Mouse (Mus musculus) spleen, adult 12 weeks (tissue): ENCODE data around the gene Trim63.
A peak's percentile ranks its signal among the peaks of the same experiment; 100 is the strongest.
"Not testable (repeated sequence)": the region's sequence is repeated elsewhere in the genome, so short reads cannot be mapped to it uniquely, and the experiment has no call there.

Experiments used
- DNase-seq: peaks from one replicate; pipeline ENCODE4 v3.0.0; 2022; ENCODE audit warnings: low spot score

Gene Trim63

DNA sequence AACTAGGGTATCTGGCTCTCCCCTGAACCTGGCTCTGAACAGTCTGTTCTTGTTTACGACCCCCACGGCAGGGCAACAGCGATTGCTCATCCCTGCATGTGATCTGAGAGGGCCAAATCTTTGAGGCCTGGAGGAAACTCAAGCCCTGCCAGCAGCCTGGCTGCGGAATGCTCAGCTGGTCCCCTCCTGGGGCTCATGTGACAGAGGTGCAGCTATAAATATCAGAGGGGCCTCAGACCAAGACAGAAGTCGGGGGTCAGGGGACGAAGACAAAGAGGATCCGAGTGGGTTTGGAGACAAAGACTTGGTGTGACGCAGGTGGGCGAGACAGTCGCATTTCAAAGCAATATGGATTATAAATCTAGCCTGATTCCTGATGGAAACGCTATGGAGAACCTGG is at the start of gene Trim63:
Trim63 (plus strand) TSS at position 245 of the 400 bp plus-strand sequence.
- DNase-seq, result no peak

DNA sequence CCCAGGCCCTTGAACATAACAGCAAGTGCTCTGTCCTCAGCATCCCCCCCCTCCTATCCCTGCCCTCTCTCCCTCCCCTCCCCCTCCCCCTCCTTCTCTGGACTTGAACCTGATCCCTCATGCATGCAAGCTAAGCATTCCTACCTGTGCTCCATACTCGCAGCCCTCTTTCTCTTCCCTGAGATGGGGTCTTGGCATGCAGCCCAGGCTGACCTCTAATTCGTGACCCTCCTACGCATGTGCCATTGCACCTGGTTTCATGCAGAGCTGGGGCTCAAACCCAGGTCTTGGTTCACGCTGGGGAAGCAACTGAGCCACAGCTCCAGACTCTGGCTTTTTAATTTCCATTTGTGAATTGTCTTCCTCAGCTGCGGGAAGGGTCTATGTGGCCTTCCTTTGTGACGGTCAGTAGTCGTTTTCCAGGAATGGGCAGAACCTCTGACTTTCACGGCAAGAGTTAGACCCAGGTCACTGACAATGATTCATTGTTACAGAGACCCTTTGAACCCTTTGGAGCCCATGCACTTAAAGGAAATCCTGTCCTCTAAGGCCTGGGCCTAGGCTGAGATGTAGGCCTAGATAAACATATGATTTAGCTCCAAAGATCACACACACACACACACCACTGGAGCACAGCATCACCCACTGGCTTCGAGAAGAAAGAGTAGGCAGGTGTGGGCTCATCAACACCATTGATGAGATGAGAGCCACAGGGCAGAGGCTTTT is 48.9 kb upstream of the Trim63 start:
- DNase-seq, result no peak

- no peak for DNase-seq
Measured at GRCm38 (mm10) chr4:134268102-134268655, 46.7 kb upstream of the Trim63 start.

DNA sequence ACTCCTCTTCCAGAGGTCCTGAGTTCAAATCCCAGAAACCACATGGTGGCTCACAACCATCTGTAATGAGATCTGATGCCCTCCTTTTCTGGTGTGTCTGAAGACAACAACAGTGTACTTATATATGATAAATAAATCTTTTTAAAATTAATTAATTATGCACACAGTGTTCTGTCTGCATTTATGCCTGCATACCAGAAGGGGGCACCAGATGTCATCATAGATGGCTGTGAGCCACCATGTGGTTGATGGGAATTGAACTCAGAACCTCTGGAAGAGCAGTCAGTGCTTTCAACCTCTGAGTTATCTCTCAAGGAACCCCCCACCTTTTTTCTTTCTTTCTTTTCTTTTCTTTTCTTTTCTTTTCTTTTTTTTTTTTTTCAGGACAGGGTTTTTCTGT is 45.3 kb upstream of the Trim63 start:
- DNase-seq, result not testable (repeated sequence)

DNA sequence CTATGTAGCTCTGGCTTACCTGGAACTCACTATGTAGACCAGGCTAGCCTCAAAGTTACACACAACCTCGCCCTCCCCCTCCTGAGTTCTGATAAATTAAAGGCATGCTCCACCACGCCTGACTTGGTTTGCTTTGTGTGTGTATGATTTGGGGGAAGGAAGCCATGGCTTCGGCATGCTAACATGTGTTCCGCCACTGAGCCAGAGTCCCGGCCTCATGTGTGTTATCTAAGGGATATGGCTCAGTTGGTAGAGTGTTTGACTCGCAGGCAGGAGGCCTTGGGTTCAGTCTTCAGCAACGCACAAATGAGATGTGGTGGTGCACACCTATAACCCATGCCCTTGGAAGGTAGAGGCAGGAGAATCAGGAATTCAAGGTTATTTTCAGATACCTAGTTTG is 42.9 kb upstream of the Trim63 start:
- DNase-seq, result no peak

DNA sequence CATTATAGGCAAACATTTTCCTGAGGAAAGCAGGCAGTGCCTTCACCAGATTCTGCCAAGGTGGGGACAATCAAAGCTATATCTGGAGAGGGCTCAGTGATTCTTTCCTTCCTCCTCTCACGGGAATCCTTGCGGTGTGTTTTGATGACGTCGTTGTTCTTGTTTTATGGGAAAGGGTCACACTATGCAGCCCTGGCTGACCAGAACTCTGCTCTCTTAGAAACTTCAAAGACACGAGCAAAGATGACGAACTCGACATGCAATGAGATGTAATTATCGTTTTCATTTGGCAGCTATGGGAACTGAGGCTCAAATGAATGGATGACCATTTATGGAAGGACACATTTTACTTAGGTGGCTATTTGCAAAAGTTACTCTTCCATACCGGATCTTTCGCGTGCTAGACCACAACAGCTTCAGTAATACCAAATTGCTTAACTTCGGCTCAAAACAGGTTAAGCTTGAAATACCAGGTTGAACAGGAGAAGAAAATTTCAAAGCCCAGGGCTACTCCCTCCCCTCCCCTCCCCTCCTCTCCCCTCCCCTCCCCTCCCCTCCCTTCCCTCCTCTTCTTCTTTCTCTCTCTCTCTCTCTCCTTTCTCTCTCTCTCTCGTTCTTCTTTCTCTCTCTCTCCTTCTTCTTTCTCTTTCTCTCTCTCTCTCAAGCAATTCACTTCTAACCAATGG is 42.0 kb upstream of the Trim63 start:
- no peak for DNase-seq

DNA sequence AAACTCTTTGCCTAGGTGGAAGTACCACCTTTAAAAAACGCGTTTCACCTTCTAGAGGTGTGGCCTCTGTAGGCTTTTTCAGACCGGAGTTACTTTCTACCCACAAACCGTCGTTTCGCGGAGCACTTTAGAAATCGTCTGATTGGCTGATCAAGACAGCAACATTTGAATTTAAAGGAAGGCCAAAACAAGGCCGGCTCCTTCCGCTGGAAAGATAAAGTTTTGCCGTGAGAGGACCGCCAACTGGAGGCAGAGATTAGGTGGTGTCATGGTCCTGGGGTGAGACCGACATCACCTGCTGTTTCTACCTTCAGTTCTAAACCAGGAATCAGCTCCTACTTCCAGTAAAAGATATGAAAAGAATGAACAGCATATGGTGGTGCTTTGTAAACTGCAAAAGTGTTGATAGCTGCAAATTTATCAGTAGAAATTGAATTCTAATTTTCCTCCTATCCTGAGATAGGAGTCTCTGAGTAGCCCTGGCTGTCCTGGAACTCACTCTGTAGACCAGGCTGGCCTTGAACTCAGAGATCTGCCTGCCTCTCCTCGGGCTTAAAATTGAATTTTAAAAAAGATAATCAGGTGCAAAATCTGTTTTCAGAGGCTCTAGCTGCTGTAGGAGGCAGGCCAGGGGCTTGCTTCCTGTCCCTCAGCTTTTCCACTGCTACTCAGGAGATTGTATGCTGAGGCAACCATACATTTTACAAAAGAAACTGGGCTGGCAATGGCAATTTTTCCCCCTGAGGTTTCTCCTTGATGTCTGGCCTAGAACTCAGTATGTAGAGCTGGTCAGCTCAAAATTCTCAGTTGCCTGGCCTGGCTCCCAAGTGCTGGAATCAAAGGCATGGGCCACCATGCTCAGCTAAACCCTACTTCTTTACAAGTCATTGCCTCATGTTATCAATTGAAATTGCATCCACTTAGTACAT is 41.2 kb upstream of the Trim63 start:
- DNase-seq, result no peak

- peak; percentile 64 for DNase-seq
Measured at GRCm38 (mm10) chr4:134284942-134285341, 30.0 kb upstream of the Trim63 start.

- no peak for DNase-seq
Measured at GRCm38 (mm10) chr4:134286226-134287167, 28.4 kb upstream of the Trim63 start.

DNA sequence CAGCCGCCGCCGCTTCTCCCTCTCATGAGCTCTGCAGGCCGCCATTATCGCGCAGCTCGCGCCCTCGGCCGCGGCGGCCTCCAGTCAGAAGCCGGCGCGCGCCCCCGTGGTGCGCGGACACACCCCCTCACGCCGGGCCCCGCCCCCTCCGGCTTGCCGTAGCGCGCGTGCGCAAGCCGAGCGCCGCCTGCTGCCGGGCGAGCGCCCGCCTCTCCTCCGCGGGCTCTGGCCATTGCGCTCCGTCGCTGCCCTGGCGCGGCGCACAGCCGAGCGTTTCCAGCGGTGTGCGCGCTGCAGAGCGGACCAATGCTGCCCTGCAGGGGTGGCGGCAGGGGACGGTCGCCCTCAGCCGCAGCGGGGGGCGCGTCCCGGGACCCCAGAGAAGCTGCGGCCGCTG is 27.8 kb upstream of the Trim63 start:
- DNase-seq, result peak; percentile 98

DNA sequence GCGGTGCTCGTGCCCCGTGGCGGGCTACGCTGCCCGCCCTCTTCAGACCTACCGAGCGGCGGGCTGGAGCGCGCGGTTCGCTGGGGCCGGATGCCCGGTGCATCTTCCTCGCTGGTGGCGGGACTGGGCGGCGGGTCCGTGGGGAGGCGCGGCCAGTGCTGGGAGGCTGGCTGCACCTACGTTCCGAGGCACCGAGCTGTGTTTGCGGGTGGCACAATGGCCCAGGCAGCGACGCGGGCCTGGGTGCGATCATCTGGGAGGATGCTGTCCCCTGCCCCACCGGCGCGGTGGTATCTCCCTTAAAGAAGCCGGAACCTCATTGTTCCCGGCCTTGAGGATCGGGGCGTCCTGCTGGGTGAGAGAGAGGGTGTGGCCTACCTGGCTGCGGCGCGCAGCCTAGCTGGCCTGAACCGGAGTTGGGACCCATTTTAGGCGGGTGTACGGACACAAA is 27.3 kb upstream of the Trim63 start, which contains the start of gene Pdik1l:
Pdik1l (minus strand) TSS at position 321 of the 451 bp plus-strand sequence.
- peak; percentile 72 for DNase-seq

- DNase-seq, result no peak
Measured at GRCm38 (mm10) chr4:134288397-134289256, 26.3 kb upstream of the Trim63 start.

GRCm38 (mm10) chr4:134292067-134292466 is 22.9 kb upstream of the Trim63 start:
- peak; percentile 68 for DNase-seq

GRCm38 (mm10) chr4:134293061-134293691 is 21.7 kb upstream of the Trim63 start:
- DNase-seq, result no peak

GRCm38 (mm10) chr4:134293692-134294163 is 21.2 kb upstream of the Trim63 start:
- no peak for DNase-seq

DNA sequence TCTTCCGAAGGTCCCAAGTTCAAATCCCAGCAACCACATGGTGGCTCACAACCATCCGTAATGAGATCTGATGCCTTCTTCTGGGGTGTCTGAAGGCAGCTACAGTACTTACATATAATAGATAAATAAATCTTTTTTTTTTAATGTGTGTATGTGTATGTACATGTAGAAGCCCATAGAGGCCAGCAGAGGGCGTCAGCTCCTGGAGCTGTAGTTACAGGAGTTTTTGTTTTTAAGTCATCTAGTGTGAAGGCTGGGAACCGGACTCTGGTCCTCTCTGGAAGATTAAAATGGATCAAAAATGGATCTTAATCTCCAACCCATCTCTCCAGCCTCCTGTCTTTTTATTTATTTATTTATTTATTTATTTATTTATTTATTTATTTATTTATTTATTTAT is 18.8 kb upstream of the Trim63 start:
- not testable (repeated sequence) for DNase-seq

GRCm38 (mm10) chr4:134296523-134296922 is 18.4 kb upstream of the Trim63 start:
- no peak for DNase-seq

DNA sequence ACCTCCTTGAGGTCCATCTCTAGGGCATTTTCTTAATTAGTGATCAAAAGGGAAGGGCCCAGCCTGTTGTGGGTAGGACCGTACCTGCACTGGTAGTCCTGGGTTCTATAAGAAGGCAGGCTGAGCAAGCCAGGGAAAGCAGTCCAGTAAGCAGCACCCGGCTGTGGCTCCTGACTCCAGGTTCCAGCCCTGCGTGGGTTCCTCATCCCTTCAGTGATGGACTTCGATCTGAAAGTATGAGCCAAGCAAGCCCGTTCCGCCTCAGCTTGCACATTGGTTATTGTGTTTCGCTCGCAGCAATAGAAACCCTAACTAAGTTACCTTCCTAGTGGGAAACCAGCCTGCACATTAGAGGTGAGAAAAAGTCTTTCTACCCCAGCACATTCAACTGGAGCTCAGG is 17.6 kb upstream of the Trim63 start:
- no peak for DNase-seq
